Mouse (Mus musculus) bone marrow, adult 2 months (tissue): ENCODE results near the gene Atf6. TPM values are rescaled to one million over a fixed set of nuclear protein-coding genes. Genes with fewer than 3 reads are reported as not detected.

Experiments used
- H3K27ac ChIP-seq: fragments of 200-500 bp; 2 replicates; pipeline ENCODE4 v1.5.1; 2012; ENCODE audit warnings: low read depth, mild to moderate bottlenecking, control low read depth, inconsistent platforms, low read length; ENCODE audit not compliant: control insufficient read depth, poor library complexity, insufficient read depth
- H3K4me1 ChIP-seq: fragments of 200-500 bp; 2 replicates; pipeline ENCODE4 v1.6.1; 2011; ENCODE audit warnings: low read length; ENCODE audit not compliant: control insufficient read depth, insufficient read depth
- H3K4me3 ChIP-seq: fragments of 200-500 bp; replicated peaks from 2 replicates; pipeline ENCODE3; 2011; ENCODE audit warnings: mild to moderate bottlenecking, low read depth, low read length, control low read depth; ENCODE audit not compliant: control insufficient read depth
- CTCF ChIP-seq: fragments of 200-500 bp; IDR thresholded peaks from 2 replicates; pipeline ENCODE4 v1.5.1; 2011; ENCODE audit warnings: low read length, control low read depth; ENCODE audit not compliant: control insufficient read depth, insufficient read depth
- POLR2A ChIP-seq: fragments of 200-500 bp; IDR thresholded peaks from 2 replicates; pipeline ENCODE4 v1.6.1; 2011; ENCODE audit warnings: low read depth, mild to moderate bottlenecking, control low read depth, low read length, borderline replicate concordance; ENCODE audit not compliant: control insufficient read depth
- WGBS: fragments of 180-500 bp; shearing (Covaris S2); methylation state at CpG from one replicate; pipeline ENCODE4 v1.1.7; 2018; 5-methylcytosine and 5-hydroxymethylcytosine counted together
- polyA plus RNA-seq: library from polyadenylated mRNA; stranded (reverse); fragments of >200 nt; gene quantifications from 2 replicates; pipeline ENCODE4 v1.2.4, GENCODE M21; 2011; ENCODE audit warnings: low replicate concordance; ENCODE audit not compliant: missing spikeins, insufficient read depth, insufficient read length

Atf6 gene
- polyA plus RNA-seq, 1 experiment = 7.7 TPM

DNA sequence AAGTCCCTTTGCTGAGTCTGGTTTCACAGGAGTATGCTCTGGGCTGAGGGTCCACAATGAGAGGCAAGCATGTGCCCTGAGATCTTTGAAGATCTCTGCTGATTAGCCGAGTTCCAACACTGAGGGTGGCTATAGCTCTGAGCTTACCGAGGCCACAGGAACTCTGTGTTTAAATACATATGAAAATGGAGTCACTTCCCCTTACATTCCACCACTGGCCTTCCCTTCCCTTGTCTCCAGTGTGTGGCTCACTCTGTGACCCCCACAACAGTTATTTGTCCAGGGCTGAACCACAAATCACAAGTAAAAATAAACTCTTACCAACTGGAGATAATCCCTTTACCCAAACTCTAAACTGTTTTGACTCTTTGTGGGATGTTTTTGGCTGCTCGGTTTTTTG, 158.5 kb downstream of the Atf6 start:
- peak overlapping the region; percentile 77 for H3K27ac ChIP-seq
- WGBS = 18% methylated on average over 3 of the region's 3 CpGs
- TF ChIP-seq POLR2A (no peak), CTCF (no peak)
- peaks cover 10% of the 10 kb centered on the region for H3K4me1 ChIP-seq
- no peak overlapping the region for H3K4me3 ChIP-seq

DNA sequence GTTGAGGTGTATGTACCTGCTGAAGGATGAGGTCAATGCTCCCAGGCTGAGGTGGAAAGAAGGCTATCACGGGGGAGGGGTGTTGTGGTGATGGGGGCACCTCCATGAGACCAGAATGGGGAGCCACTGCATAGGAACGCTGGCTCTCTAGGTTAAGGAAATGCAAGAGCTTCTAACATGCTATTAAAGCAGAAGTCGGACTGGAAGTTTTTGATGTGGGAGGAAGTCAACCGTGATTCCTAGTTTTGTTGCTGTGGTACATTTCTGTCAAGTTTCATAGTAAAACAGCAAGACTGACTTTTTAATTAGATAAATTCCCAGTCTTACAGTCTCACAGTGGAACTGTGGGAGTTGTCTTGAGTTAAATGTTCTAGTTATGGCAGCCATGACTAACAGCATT, 161.5 kb downstream of the Atf6 start:
- 30% methylated on average over 4 of the region's 4 CpGs for WGBS
- Histone ChIP-seq H3K27ac (no peak overlapping the region), H3K4me1 (peaks cover 12% of the 10 kb centered on the region), H3K4me3 (no peak overlapping the region)
- TF ChIP-seq POLR2A (no peak), CTCF (no peak)

DNA sequence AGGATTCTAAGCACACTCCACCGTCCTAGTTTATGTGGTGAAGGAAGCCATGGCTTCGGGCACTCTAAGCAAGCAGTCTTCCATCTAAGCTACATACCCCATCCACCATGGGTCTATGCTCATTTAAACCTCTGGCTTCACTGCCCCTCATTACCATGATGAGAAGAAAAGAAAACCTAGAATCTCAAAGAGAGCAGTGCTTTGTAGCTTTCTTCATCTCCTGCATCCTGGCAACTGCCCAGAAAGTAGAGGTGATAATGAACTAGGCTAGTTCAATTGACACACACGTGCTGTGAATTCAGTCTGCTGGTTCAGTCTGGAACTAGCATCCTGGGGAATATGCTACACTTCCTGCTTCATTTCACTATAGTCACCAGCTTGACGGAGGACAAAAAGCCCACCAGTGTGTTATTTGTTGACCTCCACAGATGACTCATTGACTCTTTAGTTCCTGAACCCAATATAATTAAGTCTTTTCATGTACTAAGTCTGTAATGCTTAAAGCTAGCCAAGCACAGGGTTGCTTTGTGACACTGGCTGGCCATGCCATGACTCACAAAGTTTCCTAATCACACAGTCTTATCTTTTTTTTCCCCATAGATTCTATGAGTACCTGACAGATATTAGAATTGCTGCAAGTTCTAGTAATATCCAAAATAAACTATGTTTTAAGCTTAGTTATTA, 162.5 kb downstream of the Atf6 start:
- TF ChIP-seq POLR2A = no peak
- TF ChIP-seq CTCF = no peak
- 80% methylated on average over 4 of the region's 4 CpGs for WGBS
- peaks cover 10% of the 10 kb centered on the region for H3K4me1 ChIP-seq
- no peak overlapping the region for H3K4me3 ChIP-seq
- H3K27ac ChIP-seq = no peak overlapping the region

DNA sequence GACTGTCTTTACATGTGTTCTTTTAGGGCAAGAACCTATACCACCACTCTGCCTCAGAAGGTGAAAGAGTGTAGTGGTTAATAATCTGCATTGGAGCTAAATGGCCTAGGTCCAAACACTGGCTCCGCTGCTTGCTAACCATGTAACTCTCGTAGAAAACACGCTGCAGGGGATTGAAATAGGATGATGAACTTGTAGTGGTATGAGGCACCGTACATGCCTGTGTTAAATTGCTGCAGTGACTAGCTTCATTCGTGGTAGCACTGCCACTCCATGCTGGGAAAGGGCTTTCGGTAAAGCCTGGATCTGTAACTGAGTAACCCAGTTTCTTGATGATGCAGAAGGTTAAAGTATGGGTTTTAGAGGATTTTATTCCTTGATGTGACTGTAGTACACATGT, 163.5 kb downstream of the Atf6 start:
- Histone ChIP-seq H3K27ac (no peak overlapping the region), H3K4me1 (peaks cover 10% of the 10 kb centered on the region), H3K4me3 (no peak overlapping the region)
- 87% methylated on average over 6 of the region's 6 CpGs for WGBS
- TF ChIP-seq POLR2A (no peak), CTCF (no peak)

DNA sequence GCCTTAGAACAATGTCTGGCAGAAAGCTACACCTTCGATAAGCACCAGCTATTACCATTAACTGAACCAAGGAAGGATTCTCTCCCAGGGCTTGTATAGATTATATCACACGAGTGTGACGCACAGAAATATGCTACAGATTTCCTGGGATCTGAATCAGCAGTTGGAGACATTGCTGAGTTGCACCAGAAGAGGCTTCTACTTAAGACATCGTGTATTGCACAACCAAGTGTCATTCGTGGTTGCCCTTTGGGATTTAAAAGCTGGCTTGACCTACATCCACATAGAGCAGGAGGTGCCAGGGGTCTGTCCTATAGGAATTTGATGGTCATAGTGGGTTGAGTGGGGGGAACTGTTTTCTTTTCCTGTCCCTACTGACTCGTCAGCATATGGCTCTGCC, 164.6 kb downstream of the Atf6 start:
- WGBS = 44% methylated on average over 6 of the region's 6 CpGs
- H3K4me1 ChIP-seq = peaks cover 6% of the 10 kb centered on the region
- H3K4me3 ChIP-seq = no peak overlapping the region
- H3K27ac ChIP-seq = no peak overlapping the region; the same call in 1 of the 2 replicates
- no peak for TF ChIP-seq CTCF
- TF ChIP-seq POLR2A = no peak

DNA sequence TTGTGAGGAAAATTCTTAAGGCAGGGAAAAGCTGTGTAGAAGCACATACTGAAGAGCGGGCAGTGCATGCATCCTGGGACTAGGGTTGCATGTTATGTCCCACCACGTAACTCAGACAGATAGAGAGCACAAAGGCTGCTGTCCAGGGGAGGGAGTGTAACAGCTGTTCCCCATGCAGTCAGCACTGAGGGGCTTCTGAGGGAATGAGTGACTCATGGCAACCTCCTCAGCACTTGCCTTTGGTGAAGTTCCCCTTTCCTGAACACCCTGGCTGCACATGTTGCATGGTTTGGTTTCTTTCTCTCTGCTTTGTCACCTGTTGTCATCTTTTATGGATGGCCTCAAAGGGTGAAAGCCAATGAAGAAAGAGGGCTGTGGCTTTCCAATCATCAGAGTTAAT, 165.3 kb downstream of the Atf6 start:
- H3K27ac ChIP-seq = peak overlapping the region; percentile 1; the same call in 1 of the 2 replicates
- H3K4me3 ChIP-seq = no peak overlapping the region
- TF ChIP-seq POLR2A (no peak), CTCF (no peak)
- WGBS = 46% methylated on average over 2 of the region's 2 CpGs
- peaks cover 4% of the 10 kb centered on the region for H3K4me1 ChIP-seq

DNA sequence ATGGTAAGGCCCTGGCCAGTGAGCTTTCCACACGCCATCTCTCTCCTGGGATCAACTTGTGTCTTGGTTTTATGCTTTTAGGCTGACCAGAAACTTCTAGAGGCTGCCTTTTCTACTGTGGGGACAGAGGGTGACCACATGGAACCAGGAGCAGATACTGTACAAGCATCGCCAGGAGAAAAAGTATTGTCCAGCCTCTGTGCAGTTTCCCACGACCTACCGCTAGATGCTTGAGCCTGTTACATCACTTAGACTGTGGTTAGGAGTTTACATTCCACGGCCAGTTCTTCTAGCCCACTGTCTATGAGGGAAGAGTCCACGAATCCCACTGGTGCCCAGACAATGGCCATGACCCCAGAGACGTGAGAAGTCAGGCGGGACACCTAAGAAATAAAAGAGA, 166.0 kb downstream of the Atf6 start:
- WGBS = 60% methylated on average over 8 of the region's 8 CpGs
- Histone ChIP-seq H3K4me3 (no peak overlapping the region), H3K4me1 (peaks cover 4% of the 10 kb centered on the region), H3K27ac (no peak overlapping the region)
- TF ChIP-seq POLR2A = no peak
- no peak for TF ChIP-seq CTCF

DNA sequence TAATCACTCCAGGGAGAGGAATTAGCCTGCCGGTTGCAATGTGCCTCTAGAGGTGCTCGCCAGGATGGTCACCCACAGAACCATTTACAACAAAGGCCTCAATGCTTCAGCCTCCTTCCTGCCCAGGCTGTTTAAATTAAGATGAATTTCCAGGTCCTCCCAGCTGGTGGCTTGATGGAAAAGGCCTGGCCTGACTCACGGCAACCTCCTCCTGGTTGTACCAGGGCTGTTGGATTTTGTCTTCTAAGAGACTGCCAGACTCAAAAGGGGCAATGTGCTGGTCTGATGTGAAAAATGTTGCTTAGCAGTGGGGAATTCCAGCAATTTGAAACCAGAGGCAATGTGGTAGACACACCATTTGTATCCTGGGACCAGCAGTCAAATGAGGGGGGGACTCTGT, 166.4 kb downstream of the Atf6 start:
- Histone ChIP-seq H3K4me3 (no peak overlapping the region), H3K27ac (no peak overlapping the region), H3K4me1 (peaks cover 4% of the 10 kb centered on the region)
- WGBS = 79% methylated on average over 3 of the region's 3 CpGs
- no peak for TF ChIP-seq CTCF
- TF ChIP-seq POLR2A = no peak
